Mouse (Mus musculus) neutrophil, adult 59 days (primary cell): ENCODE data around the gene Adarb1. TPM values are rescaled to one million over a fixed set of nuclear protein-coding genes. Genes with fewer than 3 reads are reported as not detected.

Experiments
- total RNA-seq, 2 experiments: library from RNA; stranded (reverse); gene quantifications; 1 replicate in 1 of 2; 2 replicates in 1 of 2; pipeline ENCODE4 v1.2.4; 2023

Adarb1 gene
- under 1 TPM; 0.22 to 0.36 TPM for total RNA-seq

DNA sequence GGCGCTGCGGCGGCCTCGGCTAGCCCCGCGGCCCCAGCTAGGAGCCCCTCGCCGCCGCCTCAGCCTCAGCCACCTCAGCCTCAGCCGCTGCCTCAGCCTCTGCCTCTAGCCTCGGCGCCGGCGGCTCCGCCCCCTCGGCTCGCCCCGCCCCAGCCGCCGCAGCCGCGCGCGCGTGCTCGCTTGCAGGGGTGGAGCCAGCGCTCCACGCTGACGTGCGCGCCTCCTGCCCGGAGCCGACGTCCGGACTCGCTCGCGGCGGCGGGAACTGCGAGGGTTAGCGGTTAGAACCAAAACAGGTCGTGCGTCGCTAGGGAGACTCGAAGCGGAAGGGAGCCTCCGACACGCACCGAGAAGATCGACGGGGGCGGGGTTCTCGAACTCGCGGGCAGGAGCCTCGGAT, at the start of gene Adarb1:
Gene Adarb1, minus strand, starts transcription at position 133 of the 400 bp plus-strand sequence.

DNA sequence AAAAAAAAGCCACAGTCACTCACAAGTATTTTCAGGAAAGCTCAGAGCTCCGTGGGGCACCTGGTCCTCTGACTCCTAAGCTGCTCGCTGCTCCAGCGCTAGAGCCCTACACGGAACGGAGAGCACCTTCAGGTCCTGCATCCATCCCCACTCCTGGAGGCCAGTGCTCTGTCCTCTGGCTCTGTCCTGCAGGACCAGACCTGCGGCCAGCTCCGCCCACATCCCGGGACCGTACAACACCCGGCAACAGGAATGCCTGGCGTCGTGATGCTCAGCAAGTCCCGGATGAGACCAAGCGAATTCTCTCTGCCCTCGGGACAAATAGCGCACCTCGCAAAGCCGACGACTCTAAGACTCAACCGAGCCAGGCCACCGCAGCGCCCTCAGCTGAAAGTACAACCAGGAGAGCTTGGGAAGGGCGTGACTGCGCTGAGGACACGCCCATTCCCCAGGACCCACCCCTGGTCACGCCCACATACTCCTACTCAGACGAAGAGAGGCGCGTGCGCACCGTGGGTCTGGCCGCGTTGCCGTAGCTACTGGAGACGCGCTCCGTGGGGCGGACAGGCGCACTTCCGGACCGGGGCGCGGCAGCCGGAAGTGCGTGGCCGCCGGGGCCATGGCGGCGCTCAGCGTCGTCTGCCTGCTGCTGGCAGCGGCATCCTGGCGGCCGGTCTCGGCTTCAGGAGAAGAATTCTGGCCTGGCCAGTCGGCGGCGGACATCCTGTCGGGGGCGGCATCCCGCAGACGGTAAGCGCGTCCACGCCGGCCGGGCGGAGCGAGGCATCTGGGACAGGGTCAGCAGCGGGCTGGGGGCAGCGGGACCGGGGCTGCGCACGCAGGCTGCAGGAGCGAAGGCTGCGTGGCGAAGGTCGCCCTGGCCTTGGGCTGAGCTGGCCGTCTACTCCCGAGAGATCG, 159.1 kb downstream of the Adarb1 start, which contains the start of gene Pofut2:
Gene Pofut2, plus strand, starts transcription at position 515 of the 918 bp plus-strand sequence.

Other genes with a start within 250 kb of the Adarb1 start
- 10 to 100 TPM; 24.0 TPM for gene Pofut2, start 159.1 kb downstream of the Adarb1 start, total RNA-seq
- gene Fam207a, start 97.5 kb upstream of the Adarb1 start, total RNA-seq = 10 to 100 TPM; 14.1 to 14.8 TPM
- gene Itgb2, start 112.0 kb upstream of the Adarb1 start, total RNA-seq = 100 to 1,000 TPM; 864 to 906 TPM
- gene Pttg1ip, start 163.4 kb upstream of the Adarb1 start, total RNA-seq = 10 to 100 TPM; 84.8 to 91.5 TPM
- gene Sumo3, start 187.8 kb upstream of the Adarb1 start, total RNA-seq = 10 to 100 TPM; 53.3 to 62.0 TPM
- not detected for gene Gm49325, start 187.9 kb upstream of the Adarb1 start, total RNA-seq
- gene Ube2g2, start 204.0 kb upstream of the Adarb1 start, total RNA-seq = 10 to 100 TPM; 31.4 to 37.3 TPM